In genomic region chr13:99754701-99755100, GRCm38 (mm10) we compare ENCODE assay signal across 18 mouse cellular contexts.
DNase-seq lines count a peak whose midpoint lies in the region; ATAC-seq and TF ChIP-seq lines count a peak whose summit lies in the region.
"Had no signal": no experiment of that assay in that cellular context is flagged by ENCODE, and none has a peak within 500 bp of the region (broad histone marks: within the 10 kb centered on the region; RNA-seq: fewer than 3 reads in every experiment).

No protein-coding gene starts in this region.

- TF ChIP-seq EP300 in liver, embryonic 14.5 days (IDR thresholded peaks at IDR 0.05; ENCODE audit: low read depth), result no peak

- WGBS in hindbrain, embryonic 14.5 days, result 76% methylated on average over 5 of the region's 5 CpGs
- 88% methylated on average over 5 of the region's 5 CpGs for whole genome bisulfite sequencing in hindbrain, embryonic 10.5 days
- 64% methylated on average over 5 of the region's 5 CpGs for WGBS in liver, embryonic 14.5 days (ENCODE audit: insufficient replicate concordance)
- WGBS in midbrain, embryonic 14.5 days, result 91% methylated on average over 5 of the region's 5 CpGs

- TF ChIP-seq CTCF in liver, embryonic 14.5 days (IDR thresholded peaks at IDR 0.05; ENCODE audit: low read depth), result no peak

- no peak for DNase-seq in hindbrain, embryonic 14.5 days (ENCODE audit: low spot score)
- no peak for DNase-seq in hindbrain, embryonic 10.5 days (ENCODE audit: low spot score)
- DNase-seq in NIH3T3 (ENCODE audit: low read depth), result peak; percentile 18
- no peak for DNase-seq in liver, embryonic 14.5 days (ENCODE audit: low read depth in 3 of 3, low spot score in 3 of 3)
- DNase-seq in urinary bladder, adult 18-20 months (ENCODE audit: low spot score in 2 of 2), result no peak
- no peak for DNase-seq in midbrain, embryonic 14.5 days
- DNase-seq: B cell, adult 2 months; cerebellum, adult 9-10 months; heart, postnatal 14 days; kidney, adult 18-20 months; right cerebral cortex, postnatal 4 days had no signal

- ATAC-seq in hindbrain, embryonic 14.5 days (ENCODE audit: low FRiP score), result no peak; the same call in 1 of the 2 replicates
- ATAC-seq in erythroblast, adult 5-6 weeks (replicated peaks; ENCODE audit: low FRiP score, poor library complexity, severe bottlenecking), result peak; percentile 49
- ATAC-seq in liver, embryonic 14.5 days (ENCODE audit: insufficient read depth), result peak; percentile 51; the same call in 1 of the 2 replicates
- ATAC-seq in midbrain, embryonic 14.5 days (ENCODE audit: low FRiP score, low TSS enrichment), result no peak

- no peak overlapping the region for H3K9ac ChIP-seq in hindbrain, embryonic 14.5 days
- peak overlapping the region; percentile 57 for H3K9ac ChIP-seq in liver, embryonic 14.5 days (replicated peaks)
- no peak overlapping the region for H3K9ac ChIP-seq in midbrain, embryonic 14.5 days (replicated peaks; ENCODE audit: low read length)
- H3K9ac ChIP-seq: limb, embryonic 12.5 days; midbrain, embryonic 12.5 days; neural tube, embryonic 12.5 days had no signal

- peaks cover 7% of the 10 kb centered on the region; the same call in 1 of the 2 replicates for H3K4me1 ChIP-seq in hindbrain, embryonic 14.5 days (replicated peaks; ENCODE audit: control insufficient read depth, insufficient read depth, low read length)
- 0 out of 2 replicates have a peak, but pooled peaks cover 3% of the 10 kb centered on the region for H3K4me1 ChIP-seq in hindbrain, embryonic 10.5 days (replicated peaks)
- peaks cover 32 to 36% of the 10 kb centered on the region in 2 experiments for H3K4me1 ChIP-seq in liver, embryonic 14.5 days (replicated peaks; ENCODE audit: control insufficient read depth in 2 of 2, insufficient read depth in 2 of 2, low read length in 1 of 2)
- H3K4me1 ChIP-seq in midbrain, embryonic 14.5 days (ENCODE audit: control insufficient read depth, insufficient read depth, low read length), result 0 out of 2 replicates have a peak, but pooled peaks cover 11% of the 10 kb centered on the region
- H3K4me1 ChIP-seq: limb, embryonic 12.5 days; neural tube, embryonic 12.5 days had no signal

- H3K4me2 ChIP-seq in hindbrain, embryonic 14.5 days (replicated peaks), result no peak overlapping the region
- H3K4me2 ChIP-seq in liver, embryonic 14.5 days (ENCODE audit: low read depth), result peak overlapping the region; percentile 65
- H3K4me2 ChIP-seq in midbrain, embryonic 14.5 days (ENCODE audit: low read length), result no peak overlapping the region
- H3K4me2 ChIP-seq: heart, embryonic 11.5 days; limb, embryonic 12.5 days; midbrain, embryonic 12.5 days; neural tube, embryonic 12.5 days had no signal

- 0 out of 2 replicates have a peak overlapping the region, but pooled peaks have one; percentile 0 for H3K27ac ChIP-seq in hindbrain, embryonic 14.5 days
- no peak overlapping the region for H3K27ac ChIP-seq in hindbrain, embryonic 10.5 days
- peak overlapping the region; percentile 89 for H3K27ac ChIP-seq in liver, embryonic 14.5 days
- no peak overlapping the region for H3K27ac ChIP-seq in midbrain, embryonic 14.5 days (replicated peaks; ENCODE audit: low read depth, low read length)
- H3K27ac ChIP-seq: kidney, postnatal 0 days; limb, embryonic 12.5 days; midbrain, embryonic 12.5 days; neural tube, embryonic 12.5 days; stomach, postnatal 0 days had no signal

- H3K4me3 ChIP-seq in hindbrain, embryonic 14.5 days (replicated peaks; ENCODE audit: low read length), result no peak overlapping the region
- no peak overlapping the region for H3K4me3 ChIP-seq in hindbrain, embryonic 10.5 days
- peak overlapping the region in 1 of 2 experiments; percentile 20; a peak in 1 of 4 replicates for H3K4me3 ChIP-seq in liver, embryonic 14.5 days (ENCODE audit: insufficient read depth in 1 of 2, low read depth in 2 of 2, low read length in 2 of 2)
- H3K4me3 ChIP-seq in midbrain, embryonic 14.5 days (replicated peaks; ENCODE audit: low read depth, low read length), result no peak overlapping the region
- H3K4me3 ChIP-seq: limb, embryonic 12.5 days; midbrain, embryonic 12.5 days; neural tube, embryonic 12.5 days had no signal

- H3K36me3 ChIP-seq in hindbrain, embryonic 14.5 days (replicated peaks; ENCODE audit: control insufficient read depth, insufficient read depth), result no peaks in the 10 kb centered on the region
- H3K36me3 ChIP-seq in hindbrain, embryonic 10.5 days, result no peaks in the 10 kb centered on the region
- H3K36me3 ChIP-seq in liver, embryonic 14.5 days (replicated peaks; ENCODE audit: control insufficient read depth, insufficient read depth, low read depth), result no peaks in the 10 kb centered on the region
- no peaks in the 10 kb centered on the region for H3K36me3 ChIP-seq in midbrain, embryonic 14.5 days (ENCODE audit: control insufficient read depth, insufficient read depth, low read length)
- H3K36me3 ChIP-seq: limb, embryonic 12.5 days; midbrain, embryonic 12.5 days; neural tube, embryonic 12.5 days had no signal

- no peaks in the 10 kb centered on the region for H3K27me3 ChIP-seq in hindbrain, embryonic 14.5 days (ENCODE audit: control insufficient read depth, insufficient read depth, low read length)
- no peaks in the 10 kb centered on the region for H3K27me3 ChIP-seq in hindbrain, embryonic 10.5 days (ENCODE audit: insufficient read depth, poor library complexity, severe bottlenecking)
- H3K27me3 ChIP-seq in liver, embryonic 14.5 days (ENCODE audit: control insufficient read depth, insufficient read depth, low read length), result no peaks in the 10 kb centered on the region
- no peaks in the 10 kb centered on the region for H3K27me3 ChIP-seq in midbrain, embryonic 14.5 days (ENCODE audit: control insufficient read depth, insufficient read depth, low read length)
- H3K27me3 ChIP-seq: limb, embryonic 12.5 days; midbrain, embryonic 12.5 days; neural tube, embryonic 12.5 days had no signal

- no peaks in the 10 kb centered on the region for H3K9me3 ChIP-seq in hindbrain, embryonic 14.5 days (ENCODE audit: control insufficient read depth, low read length)
- H3K9me3 ChIP-seq in hindbrain, embryonic 10.5 days, result no peaks in the 10 kb centered on the region
- H3K9me3 ChIP-seq in liver, embryonic 14.5 days (ENCODE audit: control insufficient read depth, low read length), result no peaks in the 10 kb centered on the region
- no peaks in the 10 kb centered on the region for H3K9me3 ChIP-seq in midbrain, embryonic 14.5 days (ENCODE audit: control insufficient read depth, low read length)
- H3K9me3 ChIP-seq: limb, embryonic 12.5 days; midbrain, embryonic 12.5 days; neural tube, embryonic 12.5 days had no signal

Comparison
In these comparisons a context has a peak if more than half of its experiments do, and no peak if none do; other contexts are left out.
1. H3K27ac ChIP-seq: peak in hindbrain, embryonic 14.5 days (single experiment) and liver, embryonic 14.5 days (single experiment); none in hindbrain, embryonic 10.5 days (single experiment) and midbrain, embryonic 14.5 days (single experiment).
2. ATAC-seq: peak in erythroblast, adult 5-6 weeks (single experiment) and liver, embryonic 14.5 days (single experiment); none in hindbrain, embryonic 14.5 days (single experiment) and midbrain, embryonic 14.5 days (single experiment).